Mouse (Mus musculus): Measurements from ENCODE around the gene Mcoln2. TPM values are rescaled to one million over a fixed set of nuclear protein-coding genes. Genes with fewer than 3 reads are reported as not detected.
"Not testable (repeated sequence)": the region's sequence is repeated elsewhere in the genome, so short reads cannot be mapped to it uniquely, and the experiment has no call there.

Mcoln2 gene
- polyA plus RNA-seq, 1 experiment from 2014 or later, result 0.23 TPM

DNA sequence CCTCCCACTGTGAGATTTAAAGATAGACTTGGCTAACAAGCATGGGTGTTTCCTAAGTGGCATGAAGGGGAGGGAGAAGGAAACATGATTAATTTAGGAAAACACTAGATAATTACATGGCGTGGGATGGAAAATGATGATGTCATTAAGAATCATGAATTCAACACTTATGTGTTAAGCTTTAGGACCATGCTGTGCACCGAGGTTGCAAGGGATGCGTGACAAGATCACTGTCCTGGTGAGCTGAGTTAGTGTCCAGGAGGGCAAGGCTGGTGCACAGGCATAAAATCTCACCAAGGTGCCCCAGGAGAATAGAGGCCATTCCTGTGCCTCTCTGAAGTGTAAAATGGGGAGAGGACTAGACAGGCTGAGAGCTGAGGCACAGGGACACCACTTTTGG is 49.9 kb downstream of the Mcoln2 start:
- Histone ChIP-seq H3K4me1 (ENCODE audit: control insufficient read depth in 2 of 2, insufficient read depth in 2 of 2, low read length in 2 of 2) (peaks cover 38 to 51% of the 10 kb centered on the region in 2 experiments), H3K4me3 (ENCODE audit: control insufficient read depth in 1 of 2, insufficient read depth in 1 of 2, low read depth in 1 of 2, low read length in 2 of 2) (no peak overlapping the region), H3K9ac (ENCODE audit: low read length) (no peak overlapping the region), H3K27me3 (ENCODE audit: control insufficient read depth, insufficient read depth, low read length) (no peaks in the 10 kb centered on the region), H3K9me3 (ENCODE audit: control insufficient read depth, low read length) (no peaks in the 10 kb centered on the region), H3K4me2 (ENCODE audit: low read length) (no peak overlapping the region), H3K36me3 (ENCODE audit: control insufficient read depth, insufficient read depth, low read length) (no peaks in the 10 kb centered on the region), H3K27ac (replicated peaks in 1 of 2; ENCODE audit: control insufficient read depth in 1 of 2, insufficient read depth in 1 of 2, low read depth in 2 of 2, low read length in 2 of 2) (no peak overlapping the region)
- ATAC-seq (ENCODE audit: insufficient number of reproducible peaks, insufficient read depth, low FRiP score, low read depth), result no peak
- WGBS, result 77% methylated on average over 3 of the region's 3 CpGs

DNA sequence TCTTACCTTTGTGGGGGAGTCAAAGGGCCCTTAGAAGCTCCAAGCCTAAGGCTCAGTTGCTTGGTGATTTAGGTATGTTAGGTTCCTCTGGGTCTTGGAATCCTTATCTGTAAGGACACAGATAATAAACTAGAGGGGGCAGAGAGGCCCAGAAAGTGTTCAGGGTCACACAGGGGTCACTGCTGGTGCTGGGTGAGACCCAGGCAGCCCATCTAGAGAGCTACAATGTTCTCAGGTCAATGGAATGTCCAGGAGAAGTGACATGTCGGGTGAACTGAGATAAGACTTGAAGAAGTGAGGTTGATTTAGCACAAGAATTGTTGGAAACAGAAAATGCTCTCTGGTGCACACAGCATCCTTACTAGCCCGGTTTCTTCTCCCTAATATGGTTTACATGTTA is 54.7 kb downstream of the Mcoln2 start:
- no peak overlapping the region for H3K4me3 ChIP-seq (ENCODE audit: control insufficient read depth in 1 of 2, insufficient read depth in 1 of 2, low read depth in 1 of 2, low read length in 2 of 2)
- no peak overlapping the region for H3K9ac ChIP-seq (ENCODE audit: low read length)
- no peak overlapping the region; the same call in 1 of the 2 replicates for H3K4me2 ChIP-seq (ENCODE audit: low read length)
- WGBS, result 7% methylated on average over 2 of the region's 2 CpGs
- ATAC-seq (ENCODE audit: insufficient number of reproducible peaks, insufficient read depth, low FRiP score, low read depth), result peak; percentile 37; the same call in 1 of the 2 replicates
- no peaks in the 10 kb centered on the region for H3K27me3 ChIP-seq (ENCODE audit: control insufficient read depth, insufficient read depth, low read length)
- H3K27ac ChIP-seq (replicated peaks in 1 of 2; ENCODE audit: control insufficient read depth in 1 of 2, insufficient read depth in 1 of 2, low read depth in 2 of 2, low read length in 2 of 2), result peak overlapping the region; percentile 73 to 85
- no peaks in the 10 kb centered on the region for H3K36me3 ChIP-seq (ENCODE audit: control insufficient read depth, insufficient read depth, low read length)
- H3K4me1 ChIP-seq (ENCODE audit: control insufficient read depth in 2 of 2, insufficient read depth in 2 of 2, low read length in 2 of 2), result peaks cover 22 to 40% of the 10 kb centered on the region in 2 experiments
- no peaks in the 10 kb centered on the region for H3K9me3 ChIP-seq (ENCODE audit: control insufficient read depth, low read length)

DNA sequence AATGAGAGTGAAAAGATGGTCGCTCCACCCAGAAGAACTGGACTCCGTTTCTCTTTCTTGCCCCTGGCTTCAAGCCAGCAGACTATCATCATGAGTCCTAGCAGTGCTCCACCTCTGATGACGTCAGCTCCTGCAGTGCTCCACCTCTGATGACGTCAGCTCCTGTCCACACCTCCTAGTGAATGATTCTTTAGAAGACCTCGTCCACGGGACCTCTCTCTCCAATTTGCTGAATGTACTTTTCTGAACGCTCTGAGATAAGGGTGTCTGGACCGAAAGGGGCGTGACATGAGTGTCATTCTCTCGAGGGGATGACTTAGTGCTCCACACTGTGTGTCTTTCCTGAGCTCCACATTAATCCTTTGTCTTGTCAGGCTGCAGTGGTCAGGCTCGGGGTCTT is 55.7 kb downstream of the Mcoln2 start:
- Histone ChIP-seq H3K4me1 (ENCODE audit: control insufficient read depth in 2 of 2, insufficient read depth in 2 of 2, low read length in 2 of 2) (peaks cover 22 to 35% of the 10 kb centered on the region in 2 experiments), H3K27ac (replicated peaks in 1 of 2; ENCODE audit: control insufficient read depth in 1 of 2, insufficient read depth in 1 of 2, low read depth in 2 of 2, low read length in 2 of 2) (peak overlapping the region; percentile 67 to 73), H3K27me3 (ENCODE audit: control insufficient read depth, insufficient read depth, low read length) (no peaks in the 10 kb centered on the region), H3K9ac (ENCODE audit: low read length) (no peak overlapping the region), H3K36me3 (ENCODE audit: control insufficient read depth, insufficient read depth, low read length) (no peaks in the 10 kb centered on the region), H3K4me2 (ENCODE audit: low read length) (peak overlapping the region; percentile 29; the same call in 1 of the 2 replicates), H3K4me3 (ENCODE audit: control insufficient read depth in 1 of 2, insufficient read depth in 1 of 2, low read depth in 1 of 2, low read length in 2 of 2) (no peak overlapping the region), H3K9me3 (ENCODE audit: control insufficient read depth, low read length) (no peaks in the 10 kb centered on the region)
- 8% methylated on average over 11 of the region's 11 CpGs for WGBS
- ATAC-seq (ENCODE audit: insufficient number of reproducible peaks, insufficient read depth, low FRiP score, low read depth), result peak; percentile 27; the same call in 1 of the 2 replicates

DNA sequence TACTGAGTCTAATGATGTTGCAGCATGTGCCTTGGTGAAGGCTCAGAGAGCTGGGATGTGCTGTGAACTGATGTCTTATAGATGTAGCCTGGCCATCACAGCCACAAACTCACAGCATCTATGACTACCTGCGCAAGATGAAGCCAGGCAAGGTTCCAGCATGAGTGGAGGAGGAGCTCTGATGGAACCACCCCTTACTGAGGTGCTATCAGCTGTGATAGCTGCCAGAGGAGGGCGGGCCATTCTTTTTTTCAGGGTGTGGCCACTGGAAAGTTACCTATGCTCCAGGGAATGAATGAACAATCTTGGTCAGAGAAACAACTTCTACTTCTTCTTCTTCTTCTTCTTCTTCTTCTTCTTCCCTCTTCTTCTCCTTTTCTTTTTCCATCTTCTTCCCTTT is 57.0 kb downstream of the Mcoln2 start:
- no peak overlapping the region for H3K27ac ChIP-seq (replicated peaks in 1 of 2; ENCODE audit: control insufficient read depth in 1 of 2, insufficient read depth in 1 of 2, low read depth in 2 of 2, low read length in 2 of 2)
- no peak overlapping the region for H3K4me2 ChIP-seq (ENCODE audit: low read length)
- no peaks in the 10 kb centered on the region for H3K36me3 ChIP-seq (ENCODE audit: control insufficient read depth, insufficient read depth, low read length)
- no peak for ATAC-seq (ENCODE audit: insufficient number of reproducible peaks, insufficient read depth, low FRiP score, low read depth)
- WGBS, result 81% methylated on average over 2 of the region's 2 CpGs
- H3K9ac ChIP-seq (ENCODE audit: low read length), result no peak overlapping the region
- H3K27me3 ChIP-seq (ENCODE audit: control insufficient read depth, insufficient read depth, low read length), result no peaks in the 10 kb centered on the region
- H3K9me3 ChIP-seq (ENCODE audit: control insufficient read depth, low read length), result no peaks in the 10 kb centered on the region
- no peak overlapping the region for H3K4me3 ChIP-seq (ENCODE audit: control insufficient read depth in 1 of 2, insufficient read depth in 1 of 2, low read depth in 1 of 2, low read length in 2 of 2)
- peaks cover 22 to 35% of the 10 kb centered on the region in 2 experiments for H3K4me1 ChIP-seq (ENCODE audit: control insufficient read depth in 2 of 2, insufficient read depth in 2 of 2, low read length in 2 of 2)

DNA sequence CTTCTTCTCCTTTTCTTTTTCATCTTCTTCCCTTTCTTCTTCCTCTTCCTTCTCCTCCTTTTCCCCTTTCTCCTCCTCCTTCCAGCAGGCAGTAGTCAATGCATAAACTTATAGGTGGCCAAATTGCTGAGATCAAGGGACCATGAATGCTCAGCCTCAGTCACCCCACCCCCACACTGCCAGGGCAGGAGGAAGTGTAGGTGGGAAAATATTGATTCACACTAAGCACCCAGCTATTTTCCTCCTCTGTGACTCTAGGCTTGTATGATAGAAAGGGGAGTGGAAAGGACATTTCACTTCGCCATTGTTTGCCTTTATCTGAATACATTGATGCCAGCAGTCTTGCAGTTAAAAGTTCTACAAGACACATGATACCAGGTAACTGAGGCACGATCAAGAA is 57.8 kb downstream of the Mcoln2 start:
- no peak overlapping the region for H3K9ac ChIP-seq (ENCODE audit: low read length)
- H3K9me3 ChIP-seq (ENCODE audit: control insufficient read depth, low read length), result no peaks in the 10 kb centered on the region
- ATAC-seq (ENCODE audit: insufficient number of reproducible peaks, insufficient read depth, low FRiP score, low read depth), result no peak
- peaks cover 22 to 35% of the 10 kb centered on the region in 2 experiments for H3K4me1 ChIP-seq (ENCODE audit: control insufficient read depth in 2 of 2, insufficient read depth in 2 of 2, low read length in 2 of 2)
- H3K36me3 ChIP-seq (ENCODE audit: control insufficient read depth, insufficient read depth, low read length), result no peaks in the 10 kb centered on the region
- H3K4me3 ChIP-seq (ENCODE audit: control insufficient read depth in 1 of 2, insufficient read depth in 1 of 2, low read depth in 1 of 2, low read length in 2 of 2), result no peak overlapping the region
- WGBS, result 51% methylated on average over 2 of the region's 2 CpGs
- H3K27ac ChIP-seq (replicated peaks in 1 of 2; ENCODE audit: control insufficient read depth in 1 of 2, insufficient read depth in 1 of 2, low read depth in 2 of 2, low read length in 2 of 2), result no peak overlapping the region
- no peaks in the 10 kb centered on the region for H3K27me3 ChIP-seq (ENCODE audit: control insufficient read depth, insufficient read depth, low read length)
- no peak overlapping the region for H3K4me2 ChIP-seq (ENCODE audit: low read length)

DNA sequence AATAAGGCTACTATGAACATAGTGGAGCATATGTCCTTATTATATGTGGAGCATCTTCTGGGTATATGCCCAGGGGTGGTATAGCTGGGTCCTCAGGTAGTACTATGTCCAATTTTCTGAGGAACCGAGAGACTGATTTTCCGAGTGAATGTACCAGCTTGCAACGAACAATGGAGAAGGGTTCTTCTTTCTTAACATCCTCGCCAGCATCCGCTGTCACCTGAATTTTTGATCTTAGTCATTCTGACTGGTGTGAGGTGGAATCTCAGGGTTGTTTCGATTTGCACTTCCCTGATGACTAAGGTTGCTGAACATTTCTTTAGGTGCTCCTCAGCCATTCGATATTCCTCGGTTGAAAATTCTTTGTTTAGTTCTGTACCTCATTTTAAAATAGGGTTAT is 60.1 kb downstream of the Mcoln2 start:
- WGBS, result 94% methylated on average over 8 of the region's 8 CpGs
- H3K27me3 ChIP-seq (ENCODE audit: control insufficient read depth, insufficient read depth, low read length); ATAC-seq (ENCODE audit: insufficient number of reproducible peaks, insufficient read depth, low FRiP score, low read depth): not testable (repeated sequence)

DNA sequence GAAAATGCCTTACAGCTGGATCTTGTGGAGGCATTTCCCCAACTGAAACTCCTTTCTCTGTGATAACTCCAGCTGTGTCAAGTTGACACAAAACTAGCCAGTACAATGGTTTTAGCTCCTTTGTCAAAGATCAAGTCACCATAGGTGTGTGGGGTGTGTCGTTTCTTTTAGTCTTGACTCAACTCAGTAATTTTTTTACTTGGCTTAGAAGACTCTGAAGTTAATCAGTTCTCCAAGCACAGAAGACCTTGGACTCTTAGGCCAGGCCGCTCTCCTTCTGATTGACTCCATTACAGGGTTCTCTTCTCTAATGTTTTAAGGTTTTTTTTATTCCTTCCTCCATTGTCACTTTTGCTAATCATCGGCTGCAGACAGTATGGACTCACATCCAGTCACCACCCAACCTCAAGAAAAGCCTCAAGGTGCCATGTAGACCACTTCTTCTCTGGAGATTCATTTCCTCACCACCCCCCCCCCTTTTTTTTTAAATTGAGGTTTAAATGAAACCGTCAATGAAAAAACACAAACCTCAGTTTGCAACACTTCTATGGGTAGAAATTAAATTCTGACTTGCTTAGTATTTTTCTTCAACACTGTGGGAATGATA is 61.6 kb downstream of the Mcoln2 start:
- Histone ChIP-seq H3K27ac (replicated peaks in 1 of 2; ENCODE audit: control insufficient read depth in 1 of 2, insufficient read depth in 1 of 2, low read depth in 2 of 2, low read length in 2 of 2) (no peak overlapping the region), H3K9me3 (ENCODE audit: control insufficient read depth, low read length) (no peaks in the 10 kb centered on the region), H3K4me1 (ENCODE audit: control insufficient read depth in 2 of 2, insufficient read depth in 2 of 2, low read length in 2 of 2) (peaks cover 6 to 15% of the 10 kb centered on the region in 2 experiments), H3K4me3 (ENCODE audit: control insufficient read depth in 1 of 2, insufficient read depth in 1 of 2, low read depth in 1 of 2, low read length in 2 of 2) (no peak overlapping the region), H3K27me3 (ENCODE audit: control insufficient read depth, insufficient read depth, low read length) (no peaks in the 10 kb centered on the region), H3K9ac (ENCODE audit: low read length) (no peak overlapping the region), H3K4me2 (ENCODE audit: low read length) (no peak overlapping the region), H3K36me3 (ENCODE audit: control insufficient read depth, insufficient read depth, low read length) (no peaks in the 10 kb centered on the region)
- 89% methylated on average over 4 of the region's 4 CpGs for WGBS
- no peak for ATAC-seq (ENCODE audit: insufficient number of reproducible peaks, insufficient read depth, low FRiP score, low read depth)

More for the DNA sequence above, 60.1 kb downstream of the Mcoln2 start:
- H3K27ac ChIP-seq (replicated peaks in 1 of 2; ENCODE audit: control insufficient read depth in 1 of 2, insufficient read depth in 1 of 2, low read depth in 2 of 2, low read length in 2 of 2); H3K9me3 ChIP-seq (ENCODE audit: control insufficient read depth, low read length); H3K4me3 ChIP-seq (ENCODE audit: control insufficient read depth in 1 of 2, insufficient read depth in 1 of 2, low read depth in 1 of 2, low read length in 2 of 2); H3K36me3 ChIP-seq (ENCODE audit: control insufficient read depth, insufficient read depth, low read length); H3K4me2 ChIP-seq (ENCODE audit: low read length); H3K9ac ChIP-seq (ENCODE audit: low read length): not testable (repeated sequence)
- H3K4me1 ChIP-seq (ENCODE audit: control insufficient read depth in 2 of 2, insufficient read depth in 2 of 2, low read length in 2 of 2), result peaks cover 13 to 24% of the 10 kb centered on the region in 2 experiments

DNA sequence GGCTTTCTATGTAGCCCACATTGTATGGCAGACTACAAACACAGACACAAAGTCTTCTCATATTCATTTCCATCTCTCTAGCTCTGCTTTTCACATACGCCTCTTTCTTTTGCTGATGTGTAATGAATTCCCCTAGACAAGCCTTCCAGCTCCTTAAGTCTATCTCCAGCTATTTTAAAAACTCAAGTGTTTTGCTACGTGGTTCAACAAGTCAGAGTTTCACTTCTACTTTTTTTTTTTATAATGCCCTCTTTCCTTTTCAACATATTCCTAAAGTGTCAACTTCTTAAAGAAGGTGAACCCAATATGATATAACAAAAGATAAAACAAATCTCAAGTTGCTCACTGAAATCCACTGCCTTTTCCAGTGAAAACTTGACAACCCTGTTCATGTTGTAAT is 62.3 kb downstream of the Mcoln2 start:
- Histone ChIP-seq H3K4me1 (ENCODE audit: control insufficient read depth in 2 of 2, insufficient read depth in 2 of 2, low read length in 2 of 2) (peaks cover 6 to 15% of the 10 kb centered on the region in 2 experiments), H3K36me3 (ENCODE audit: control insufficient read depth, insufficient read depth, low read length) (no peaks in the 10 kb centered on the region), H3K4me3 (ENCODE audit: control insufficient read depth in 1 of 2, insufficient read depth in 1 of 2, low read depth in 1 of 2, low read length in 2 of 2) (no peak overlapping the region), H3K4me2 (ENCODE audit: low read length) (no peak overlapping the region), H3K9ac (ENCODE audit: low read length) (no peak overlapping the region), H3K27ac (replicated peaks in 1 of 2; ENCODE audit: control insufficient read depth in 1 of 2, insufficient read depth in 1 of 2, low read depth in 2 of 2, low read length in 2 of 2) (no peak overlapping the region), H3K9me3 (ENCODE audit: control insufficient read depth, low read length) (no peaks in the 10 kb centered on the region), H3K27me3 (ENCODE audit: control insufficient read depth, insufficient read depth, low read length) (no peaks in the 10 kb centered on the region)
- no peak for ATAC-seq (ENCODE audit: insufficient number of reproducible peaks, insufficient read depth, low FRiP score, low read depth)
- WGBS, result 75% methylated on average over 2 of the region's 2 CpGs

Data from heart, embryonic 14.5 days (tissue).